In the genomic region with DNA sequence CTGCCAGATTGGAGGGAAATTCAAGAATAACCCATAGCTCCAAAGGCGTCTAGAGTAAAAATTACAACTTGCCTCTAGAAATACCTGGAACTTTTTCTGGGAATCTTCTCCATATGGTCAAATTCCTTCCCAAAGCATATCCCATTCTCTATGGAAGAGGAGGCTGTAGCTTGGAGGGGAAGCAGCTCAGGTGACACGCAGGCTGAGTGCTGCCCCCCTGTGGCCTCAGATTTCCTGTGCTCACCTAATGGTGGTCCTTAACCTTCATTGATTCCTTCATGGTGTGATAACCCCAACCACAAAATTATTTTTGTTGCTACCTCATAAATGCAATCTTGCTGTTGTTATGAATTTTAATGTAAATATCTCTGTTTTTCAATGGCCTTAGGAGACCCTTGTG, we compare ENCODE assay signal across 10 mouse cellular contexts. TPM values are rescaled to one million over a fixed set of nuclear protein-coding genes. Genes with fewer than 3 reads are reported as not detected.
DNase-seq lines count a peak whose midpoint lies in the region; ATAC-seq and TF ChIP-seq lines count a peak whose summit lies in the region.
"Had no signal": no experiment of that assay in that cellular context is flagged by ENCODE, and none has a peak within 500 bp of the region (broad histone marks: within the 10 kb centered on the region; RNA-seq: fewer than 3 reads in every experiment).

No protein-coding gene starts in this region.

- no peak for ATAC-seq in midbrain, embryonic 11.5 days (ENCODE audit: low FRiP score)
- ATAC-seq in forebrain, embryonic 16.5 days: no peak

- no peak overlapping the region for H3K4me2 ChIP-seq in midbrain, embryonic 11.5 days
- no peak overlapping the region for H3K4me2 ChIP-seq in forebrain, embryonic 16.5 days (ENCODE audit: low read length)
- H3K4me2 ChIP-seq: heart, embryonic 15.5 days had no signal

- TF ChIP-seq POLR2A in bone marrow, adult 2 months (IDR thresholded peaks at IDR 0.05; ENCODE audit: borderline replicate concordance, control insufficient read depth, low read depth, low read length): no peak

- WGBS in midbrain, embryonic 11.5 days: 36% methylated on average over 2 of the region's 2 CpGs
- WGBS in midbrain, embryonic 10.5 days: 34% methylated on average over 2 of the region's 2 CpGs
- 52% methylated on average over 2 of the region's 2 CpGs for WGBS in bone marrow, adult 2 months
- 46% methylated on average over 2 of the region's 2 CpGs for WGBS in forebrain, embryonic 16.5 days

- peak; percentile 53 for DNase-seq in cerebellum, adult 8-10 months
- no peak for DNase-seq in cerebellum, adult 9-10 months
- peak; percentile 71 for DNase-seq in midbrain, embryonic 11.5 days (ENCODE audit: low spot score, missing footprints)
- no peak for DNase-seq in midbrain, embryonic 10.5 days (ENCODE audit: low spot score)
- peak; percentile 80 to 82 for DNase-seq in kidney, postnatal 4 days
- peak; percentile 71 to 74 for DNase-seq in thymus, postnatal 36 days

- H3K9me3 ChIP-seq in midbrain, embryonic 11.5 days (ENCODE audit: control insufficient read depth, low read length): no peaks in the 10 kb centered on the region
- H3K9me3 ChIP-seq in midbrain, embryonic 10.5 days (replicated peaks): no peaks in the 10 kb centered on the region
- H3K9me3 ChIP-seq in forebrain, embryonic 16.5 days (ENCODE audit: control insufficient read depth, low read length): no peaks in the 10 kb centered on the region
- H3K9me3 ChIP-seq: heart, embryonic 15.5 days; megakaryocyte, embryonic 14.5 days had no signal

- no peak overlapping the region for H3K9ac ChIP-seq in midbrain, embryonic 11.5 days (ENCODE audit: low read length)
- no peak overlapping the region for H3K9ac ChIP-seq in forebrain, embryonic 16.5 days (replicated peaks; ENCODE audit: low read depth, low read length)
- H3K9ac ChIP-seq: heart, embryonic 15.5 days had no signal

- no peaks in the 10 kb centered on the region for H3K27me3 ChIP-seq in midbrain, embryonic 11.5 days (ENCODE audit: control insufficient read depth, insufficient read depth, low read length)
- no peaks in the 10 kb centered on the region for H3K27me3 ChIP-seq in midbrain, embryonic 10.5 days (ENCODE audit: low read depth, poor library complexity, severe bottlenecking)
- no peaks in the 10 kb centered on the region for H3K27me3 ChIP-seq in forebrain, embryonic 16.5 days (replicated peaks; ENCODE audit: control insufficient read depth, insufficient read depth, low read length)
- H3K27me3 ChIP-seq: heart, embryonic 15.5 days had no signal

- TF ChIP-seq CTCF in bone marrow, adult 2 months (IDR thresholded peaks at IDR 0.05; ENCODE audit: control insufficient read depth, insufficient read depth, low read length): peak; percentile 80

- H3K27ac ChIP-seq in midbrain, embryonic 11.5 days (ENCODE audit: low read depth, low read length): no peak overlapping the region
- no peak overlapping the region for H3K27ac ChIP-seq in midbrain, embryonic 10.5 days (replicated peaks)
- H3K27ac ChIP-seq in bone marrow, adult 2 months (ENCODE audit: control insufficient read depth, insufficient read depth, low read depth, low read length, poor library complexity): no peak overlapping the region
- H3K27ac ChIP-seq in forebrain, embryonic 16.5 days (ENCODE audit: low read length): no peak overlapping the region
- H3K27ac ChIP-seq: heart, embryonic 15.5 days had no signal

- no peaks in the 10 kb centered on the region for H3K4me1 ChIP-seq in midbrain, embryonic 11.5 days (ENCODE audit: control insufficient read depth, insufficient read depth, low read length)
- H3K4me1 ChIP-seq in midbrain, embryonic 10.5 days: peaks cover 17% of the 10 kb centered on the region
- H3K4me1 ChIP-seq in bone marrow, adult 2 months (ENCODE audit: control insufficient read depth, insufficient read depth, low read length): no peaks in the 10 kb centered on the region
- no peaks in the 10 kb centered on the region for H3K4me1 ChIP-seq in forebrain, embryonic 16.5 days (replicated peaks; ENCODE audit: control insufficient read depth, insufficient read depth, low read length)
- H3K4me1 ChIP-seq: megakaryocyte, embryonic 14.5 days had no signal

- no peak overlapping the region for H3K4me3 ChIP-seq in midbrain, embryonic 11.5 days (ENCODE audit: low read depth, low read length)
- H3K4me3 ChIP-seq in midbrain, embryonic 10.5 days: no peak overlapping the region
- H3K4me3 ChIP-seq in bone marrow, adult 2 months (replicated peaks; ENCODE audit: control insufficient read depth, low read depth, low read length): no peak overlapping the region
- no peak overlapping the region for H3K4me3 ChIP-seq in forebrain, embryonic 16.5 days (replicated peaks; ENCODE audit: low read length)
- H3K4me3 ChIP-seq: heart, embryonic 15.5 days; megakaryocyte, embryonic 14.5 days had no signal

- no peaks in the 10 kb centered on the region for H3K36me3 ChIP-seq in midbrain, embryonic 11.5 days (ENCODE audit: control insufficient read depth, insufficient read depth, low read length)
- H3K36me3 ChIP-seq in midbrain, embryonic 10.5 days: no peaks in the 10 kb centered on the region
- H3K36me3 ChIP-seq in forebrain, embryonic 16.5 days (ENCODE audit: control insufficient read depth, insufficient read depth): no peaks in the 10 kb centered on the region
- H3K36me3 ChIP-seq: heart, embryonic 15.5 days had no signal

RNA-seq across cellular contexts. Expression of a gene that starts 45.9 kb away (rescaled TPM):
- 17.1 and 20.1 TPM in 2 replicates for polyA plus RNA-seq in midbrain, embryonic 11.5 days (2014; fragmentation: Nextera tagmentation; extraction: Ambion mirVana)
- polyA plus RNA-seq in midbrain, embryonic 10.5 days (2016; fragmentation: Nextera tagmentation; extraction: Ambion mirVana): 12.8 and 18.4 TPM in 2 replicates
- polyA plus RNA-seq in bone marrow, adult 2 months (2011; ENCODE audit: insufficient read depth, insufficient read length, low replicate concordance, missing spikeins): not detected in 2 replicates
- polyA plus RNA-seq in forebrain, embryonic 16.5 days (2015; fragmentation: Nextera tagmentation; extraction: Ambion mirVana): 49.9 and 51.9 TPM in 2 replicates

RNA-seq across cellular contexts. Expression of a gene that starts 51.2 kb away (rescaled TPM):
- polyA plus RNA-seq in midbrain, embryonic 11.5 days (2014; fragmentation: Nextera tagmentation; extraction: Ambion mirVana): 7.9 and 11.4 TPM in 2 replicates
- 9.0 and 10.3 TPM in 2 replicates for polyA plus RNA-seq in midbrain, embryonic 10.5 days (2016; fragmentation: Nextera tagmentation; extraction: Ambion mirVana)
- polyA plus RNA-seq in bone marrow, adult 2 months (2011; ENCODE audit: insufficient read depth, insufficient read length, low replicate concordance, missing spikeins): 9.5 and 23.6 TPM in 2 replicates
- polyA plus RNA-seq in forebrain, embryonic 16.5 days (2015; fragmentation: Nextera tagmentation; extraction: Ambion mirVana): 3.6 TPM in 2 replicates

Comparison
In these comparisons a context has a peak if more than half of its experiments do, and no peak if none do; other contexts are left out.
1. DNase-seq: peak in cerebellum, adult 8-10 months (single experiment), midbrain, embryonic 11.5 days (single experiment), kidney, postnatal 4 days (2 of 2) and thymus, postnatal 36 days (2 of 2); none in cerebellum, adult 9-10 months (single experiment) and midbrain, embryonic 10.5 days (single experiment).